Mouse (Mus musculus) midbrain, embryonic 10.5 days (tissue): ENCODE results near the gene Cdc27. TPM values are rescaled to one million over a fixed set of nuclear protein-coding genes. Genes with fewer than 3 reads are reported as not detected.
A peak's percentile ranks its signal among the peaks of the same experiment; 100 is the strongest.
"Not testable (repeated sequence)": the region's sequence is repeated elsewhere in the genome, so short reads cannot be mapped to it uniquely, and the experiment has no call there.

Experiments used
- DNase-seq: peaks from one replicate; pipeline ENCODE4 v3.0.0-alpha.2; 2017; ENCODE audit warnings: low spot score
- H3K27ac ChIP-seq: fragments of 300-500 bp; sonication (generic); replicated peaks from 2 replicates; pipeline ENCODE4 v1.5.1; 2016; ENCODE audit warnings: mild to moderate bottlenecking
- H3K27me3 ChIP-seq: fragments of 300-500 bp; sonication (generic); 2 replicates; pipeline ENCODE4 v1.6.1; 2016; ENCODE audit warnings: low read depth, mild to moderate bottlenecking; ENCODE audit not compliant: poor library complexity, severe bottlenecking
- H3K36me3 ChIP-seq: fragments of 300-500 bp; sonication (generic); 2 replicates; pipeline ENCODE4 v1.6.1; 2016; ENCODE audit warnings: mild to moderate bottlenecking, moderate library complexity
- H3K4me1 ChIP-seq: fragments of 300-500 bp; sonication (generic); 2 replicates; pipeline ENCODE4 v1.6.1; 2016
- H3K4me3 ChIP-seq: fragments of 300-500 bp; sonication (generic); 2 replicates; pipeline ENCODE4 v1.5.1; 2016; ENCODE audit warnings: mild to moderate bottlenecking, moderate library complexity
- H3K9me3 ChIP-seq: fragments of 300-500 bp; sonication (generic); replicated peaks from 2 replicates; pipeline ENCODE4 v1.6.1; 2016; ENCODE audit warnings: mild to moderate bottlenecking
- WGBS: fragments of 180-500 bp; shearing (Covaris S2); methylation state at CpG from one replicate; pipeline ENCODE4 v1.1.7; 2016; 5-methylcytosine and 5-hydroxymethylcytosine counted together
- polyA plus RNA-seq: library from polyadenylated mRNA; unstranded; fragments of >200 nt; fragmentation: Nextera tagmentation; extraction: Ambion mirVana; gene quantifications from 2 replicates; pipeline ENCODE4 v1.2.1, GENCODE M21; 2016

Gene Cdc27
- polyA plus RNA-seq, 1 experiment from 2014 or later, result 47.3 TPM

- no peak for DNase-seq
- 74% methylated on average over 18 of the region's 18 CpGs for WGBS
- H3K4me3 ChIP-seq, result no peak overlapping the region
- no peaks in the 10 kb centered on the region for H3K36me3 ChIP-seq
- H3K9me3 ChIP-seq, result no peaks in the 10 kb centered on the region
- no peak overlapping the region for H3K27ac ChIP-seq
- no peaks in the 10 kb centered on the region; the same call in 1 of the 2 replicates for H3K27me3 ChIP-seq
- peaks cover 39% of the 10 kb centered on the region for H3K4me1 ChIP-seq
These were observed 31.3 kb upstream of the Cdc27 start for GRCm38 (mm10) chr11:104581446-104582307.

GRCm38 (mm10) chr11:104580606-104581005 lies 30.2 kb upstream of the Cdc27 start:
- H3K4me1 ChIP-seq, result peaks cover 39% of the 10 kb centered on the region
- no peak for DNase-seq
- 89% methylated on average over 5 of the region's 5 CpGs for WGBS
- H3K4me3 ChIP-seq, result no peak overlapping the region
- no peaks in the 10 kb centered on the region for H3K36me3 ChIP-seq
- H3K27me3 ChIP-seq, result no peaks in the 10 kb centered on the region; the same call in 1 of the 2 replicates
- H3K9me3 ChIP-seq, result no peaks in the 10 kb centered on the region
- no peak overlapping the region for H3K27ac ChIP-seq

- DNase-seq, result no peak
- peaks cover 39% of the 10 kb centered on the region for H3K4me1 ChIP-seq
- H3K27ac ChIP-seq, result no peak overlapping the region
- no peaks in the 10 kb centered on the region; the same call in 1 of the 2 replicates for H3K27me3 ChIP-seq
- no peaks in the 10 kb centered on the region for H3K36me3 ChIP-seq
- 77% methylated on average over 6 of the region's 6 CpGs for WGBS
- H3K4me3 ChIP-seq, result no peak overlapping the region
- no peaks in the 10 kb centered on the region for H3K9me3 ChIP-seq
These were observed 29.7 kb upstream of the Cdc27 start for GRCm38 (mm10) chr11:104580091-104580490.

GRCm38 (mm10) chr11:104579575-104579974 lies 29.2 kb upstream of the Cdc27 start:
- Histone ChIP-seq H3K36me3 (no peaks in the 10 kb centered on the region), H3K4me3 (no peak overlapping the region), H3K27me3 (no peaks in the 10 kb centered on the region; the same call in 1 of the 2 replicates), H3K4me1 (peaks cover 39% of the 10 kb centered on the region), H3K27ac (no peak overlapping the region), H3K9me3 (no peaks in the 10 kb centered on the region)
- DNase-seq, result no peak
- 93% methylated on average over 8 of the region's 8 CpGs for WGBS

GRCm38 (mm10) chr11:104579084-104579483 lies 28.7 kb upstream of the Cdc27 start:
- no peaks in the 10 kb centered on the region; the same call in 1 of the 2 replicates for H3K27me3 ChIP-seq
- DNase-seq, result no peak
- no peak overlapping the region for H3K27ac ChIP-seq
- H3K9me3 ChIP-seq, result no peaks in the 10 kb centered on the region
- H3K4me1 ChIP-seq, result peaks cover 39% of the 10 kb centered on the region
- H3K36me3 ChIP-seq, result no peaks in the 10 kb centered on the region
- 95% methylated on average over 9 of the region's 9 CpGs for WGBS
- no peak overlapping the region for H3K4me3 ChIP-seq

- Histone ChIP-seq H3K27me3 (peaks cover under 1% of the 10 kb centered on the region; the same call in 1 of the 2 replicates), H3K9me3 (no peaks in the 10 kb centered on the region), H3K36me3 (no peaks in the 10 kb centered on the region), H3K4me1 (peaks cover 39% of the 10 kb centered on the region), H3K4me3 (no peak overlapping the region), H3K27ac (no peak overlapping the region)
- DNase-seq, result no peak
- WGBS, result 68% methylated on average over 5 of the region's 5 CpGs
These were observed 27.7 kb upstream of the Cdc27 start for GRCm38 (mm10) chr11:104578074-104578473.

- no peak for DNase-seq
- Histone ChIP-seq H3K27ac (no peak overlapping the region), H3K36me3 (no peaks in the 10 kb centered on the region), H3K9me3 (no peaks in the 10 kb centered on the region), H3K4me3 (no peak overlapping the region), H3K4me1 (peaks cover 32% of the 10 kb centered on the region), H3K27me3 (peaks cover 11% of the 10 kb centered on the region)
- WGBS, result 40% methylated on average over 10 of the region's 10 CpGs
These were observed 26.6 kb upstream of the Cdc27 start for GRCm38 (mm10) chr11:104576772-104577612.

GRCm38 (mm10) chr11:104572566-104572965 lies 22.1 kb upstream of the Cdc27 start:
- H3K27me3 ChIP-seq, result peaks cover 20% of the 10 kb centered on the region
- DNase-seq, result no peak
- H3K4me3 ChIP-seq, result no peak overlapping the region
- no peaks in the 10 kb centered on the region for H3K36me3 ChIP-seq
- WGBS, result 70% methylated on average over 2 of the region's 2 CpGs
- peaks cover 11% of the 10 kb centered on the region for H3K4me1 ChIP-seq
- no peaks in the 10 kb centered on the region; the same call in 1 of the 2 replicates for H3K9me3 ChIP-seq
- H3K27ac ChIP-seq, result no peak overlapping the region

- no peak overlapping the region for H3K4me3 ChIP-seq
- no peak overlapping the region for H3K27ac ChIP-seq
- 55% methylated on average over 7 of the region's 7 CpGs for WGBS
- H3K36me3 ChIP-seq, result no peaks in the 10 kb centered on the region
- H3K4me1 ChIP-seq, result peaks cover 8% of the 10 kb centered on the region
- H3K27me3 ChIP-seq, result peaks cover 20% of the 10 kb centered on the region
- no peaks in the 10 kb centered on the region; the same call in 1 of the 2 replicates for H3K9me3 ChIP-seq
- no peak for DNase-seq
These were observed 21.7 kb upstream of the Cdc27 start for GRCm38 (mm10) chr11:104572091-104572490.

- H3K27ac ChIP-seq, H3K9me3 ChIP-seq, H3K36me3 ChIP-seq, H3K4me1 ChIP-seq: not testable (repeated sequence)
- Histone ChIP-seq H3K4me3 (peak overlapping the region; percentile 51), H3K27me3 (peaks cover 20% of the 10 kb centered on the region)
- peak; percentile 53 for DNase-seq
- 2% methylated on average over 28 of the region's 28 CpGs for WGBS
These were observed 21.0 kb upstream of the Cdc27 start for GRCm38 (mm10) chr11:104571373-104571772.

- not testable (repeated sequence) for H3K9me3 ChIP-seq, H3K27ac ChIP-seq, H3K4me3 ChIP-seq, H3K4me1 ChIP-seq, H3K36me3 ChIP-seq, DNase-seq
- peaks cover 20% of the 10 kb centered on the region for H3K27me3 ChIP-seq
- 88% methylated on average over 8 of the region's 8 CpGs for WGBS
These were observed 20.1 kb upstream of the Cdc27 start for GRCm38 (mm10) chr11:104570515-104570914.

GRCm38 (mm10) chr11:104568326-104568725 lies 17.9 kb upstream of the Cdc27 start:
- H3K36me3 ChIP-seq, result no peaks in the 10 kb centered on the region
- peaks cover 5% of the 10 kb centered on the region for H3K4me1 ChIP-seq
- no peaks in the 10 kb centered on the region; the same call in 1 of the 2 replicates for H3K9me3 ChIP-seq
- no peak for DNase-seq
- WGBS, result 92% methylated on average over 4 of the region's 4 CpGs
- peaks cover 20% of the 10 kb centered on the region for H3K27me3 ChIP-seq
- H3K4me3 ChIP-seq, result no peak overlapping the region
- H3K27ac ChIP-seq, result no peak overlapping the region
